Mouse (Mus musculus) kidney, embryonic 16.5 days (tissue): ENCODE data around the gene Fkbp15. TPM values are rescaled to one million over a fixed set of nuclear protein-coding genes. Genes with fewer than 3 reads are reported as not detected.

Experiments used
- ATAC-seq: fragments of 200-750 bp; cut with Nextera tagmentation; 2 replicates; pipeline ENCODE4 v1.8.0; 2017; ENCODE audit warnings: moderate TSS enrichment; ENCODE audit not compliant: low FRiP score, low TSS enrichment
- H3K27ac ChIP-seq: fragments of 300-500 bp; sonication (generic); 2 replicates; pipeline ENCODE4 v1.5.1; 2014; ENCODE audit warnings: low read length
- H3K27me3 ChIP-seq: fragments of 300-500 bp; sonication (generic); 2 replicates; pipeline ENCODE4 v1.6.1; 2014; ENCODE audit warnings: low read length, control low read depth, mixed read lengths; ENCODE audit not compliant: insufficient read depth
- H3K36me3 ChIP-seq: fragments of 300-500 bp; sonication (generic); 2 replicates; pipeline ENCODE4 v1.6.1; 2014; ENCODE audit warnings: low read length, control low read depth, mixed read lengths; ENCODE audit not compliant: insufficient read depth
- H3K4me1 ChIP-seq: fragments of 300-500 bp; sonication (generic); 2 replicates; pipeline ENCODE4 v1.6.1; 2014; ENCODE audit warnings: low read length, control low read depth, mixed read lengths; ENCODE audit not compliant: insufficient read depth
- H3K4me2 ChIP-seq: fragments of 300-500 bp; sonication (generic); replicated peaks from 2 replicates; pipeline ENCODE4 v1.6.1; 2014; ENCODE audit warnings: low read depth, low read length
- H3K4me3 ChIP-seq: fragments of 300-500 bp; sonication (generic); 2 replicates; pipeline ENCODE4 v1.5.1; 2014; ENCODE audit warnings: mild to moderate bottlenecking, low read length
- H3K9ac ChIP-seq: fragments of 300-500 bp; sonication (generic); replicated peaks from 2 replicates; pipeline ENCODE4 v1.6.1; 2014; ENCODE audit warnings: low read length
- H3K9me3 ChIP-seq: fragments of 300-500 bp; sonication (generic); 2 replicates; pipeline ENCODE4 v1.6.1; 2016; ENCODE audit warnings: low read length, control low read depth
- WGBS: fragments of 180-500 bp; shearing (Covaris S2); extraction: QIAGEN DNeasy Blood & Tissue Kit; methylation state at CpG from one replicate; pipeline ENCODE4 v1.1.7; 2014; 5-methylcytosine and 5-hydroxymethylcytosine counted together
- polyA plus RNA-seq: library from polyadenylated mRNA; unstranded; fragments of >200 nt; fragmentation: Nextera tagmentation; extraction: Ambion mirVana; gene quantifications from 2 replicates; pipeline ENCODE4 v1.2.1, GENCODE M21; 2015

The Fkbp15 gene
- polyA plus RNA-seq, 1 experiment from 2014 or later = 26.2 TPM

- Histone ChIP-seq H3K4me3 (no peak overlapping the region), H3K4me1 (no peaks in the 10 kb centered on the region), H3K27ac (no peak overlapping the region), H3K27me3 (no peaks in the 10 kb centered on the region), H3K4me2 (no peak overlapping the region), H3K9me3 (no peaks in the 10 kb centered on the region), H3K36me3 (peaks cover 60% of the 10 kb centered on the region), H3K9ac (no peak overlapping the region)
- 88% methylated on average over 7 of the region's 7 CpGs for WGBS
- 0 out of 2 replicates have a peak, but pooled peaks have one; percentile 29 for ATAC-seq
Observed at GRCm38 (mm10) chr4:62391892-62392291, 31.5 kb upstream of the Fkbp15 start.

- H3K4me2 ChIP-seq = no peak overlapping the region
- no peaks in the 10 kb centered on the region for H3K4me1 ChIP-seq
- no peak overlapping the region for H3K9ac ChIP-seq
- peaks cover 55% of the 10 kb centered on the region for H3K36me3 ChIP-seq
- H3K27ac ChIP-seq = no peak overlapping the region
- no peak overlapping the region for H3K4me3 ChIP-seq
- no peaks in the 10 kb centered on the region for H3K9me3 ChIP-seq
- 76% methylated on average over 5 of the region's 5 CpGs for WGBS
- ATAC-seq = no peak
- H3K27me3 ChIP-seq = no peaks in the 10 kb centered on the region
Observed at GRCm38 (mm10) chr4:62389592-62390512, 29.5 kb upstream of the Fkbp15 start.

- Histone ChIP-seq H3K4me2 (no peak overlapping the region), H3K4me3 (no peak overlapping the region), H3K4me1 (no peaks in the 10 kb centered on the region), H3K9ac (no peak overlapping the region), H3K9me3 (no peaks in the 10 kb centered on the region), H3K27me3 (no peaks in the 10 kb centered on the region), H3K36me3 (peaks cover 38% of the 10 kb centered on the region), H3K27ac (no peak overlapping the region)
- ATAC-seq = no peak
- 92% methylated on average over 7 of the region's 7 CpGs for WGBS
Observed at GRCm38 (mm10) chr4:62385439-62385838, 25.1 kb upstream of the Fkbp15 start.

GRCm38 (mm10) chr4:62384159-62384558 lies 23.8 kb upstream of the Fkbp15 start:
- 86% methylated on average over 1 of the region's 1 CpGs for WGBS
- peaks cover 32% of the 10 kb centered on the region for H3K36me3 ChIP-seq
- no peaks in the 10 kb centered on the region for H3K27me3 ChIP-seq
- ATAC-seq = no peak
- no peak overlapping the region for H3K27ac ChIP-seq
- no peaks in the 10 kb centered on the region for H3K9me3 ChIP-seq
- no peak overlapping the region for H3K4me3 ChIP-seq
- H3K9ac ChIP-seq = no peak overlapping the region
- no peaks in the 10 kb centered on the region for H3K4me1 ChIP-seq
- no peak overlapping the region for H3K4me2 ChIP-seq

- ATAC-seq = no peak
- Histone ChIP-seq H3K4me3 (no peak overlapping the region), H3K4me2 (no peak overlapping the region), H3K9me3 (no peaks in the 10 kb centered on the region), H3K9ac (no peak overlapping the region), H3K27ac (no peak overlapping the region), H3K27me3 (no peaks in the 10 kb centered on the region), H3K36me3 (peaks cover 31% of the 10 kb centered on the region), H3K4me1 (no peaks in the 10 kb centered on the region)
- WGBS = 77% methylated on average over 7 of the region's 7 CpGs
Observed at GRCm38 (mm10) chr4:62383752-62384151, 23.4 kb upstream of the Fkbp15 start.

GRCm38 (mm10) chr4:62383207-62383606 lies 22.9 kb upstream of the Fkbp15 start:
- Histone ChIP-seq H3K4me1 (no peaks in the 10 kb centered on the region), H3K9ac (no peak overlapping the region), H3K4me2 (no peak overlapping the region), H3K36me3 (peaks cover 25% of the 10 kb centered on the region), H3K9me3 (no peaks in the 10 kb centered on the region), H3K4me3 (no peak overlapping the region), H3K27ac (no peak overlapping the region), H3K27me3 (no peaks in the 10 kb centered on the region)
- ATAC-seq = no peak
- 94% methylated on average over 6 of the region's 6 CpGs for WGBS

GRCm38 (mm10) chr4:62379724-62380381 lies 19.5 kb upstream of the Fkbp15 start:
- H3K4me2 ChIP-seq = no peak overlapping the region
- no peak overlapping the region for H3K4me3 ChIP-seq
- no peak overlapping the region for H3K9ac ChIP-seq
- H3K27ac ChIP-seq = no peak overlapping the region
- no peaks in the 10 kb centered on the region for H3K4me1 ChIP-seq
- ATAC-seq = no peak
- no peaks in the 10 kb centered on the region for H3K9me3 ChIP-seq
- H3K27me3 ChIP-seq = no peaks in the 10 kb centered on the region
- H3K36me3 ChIP-seq = 0 out of 2 replicates have a peak, but pooled peaks cover 6% of the 10 kb centered on the region
- WGBS = 78% methylated on average over 9 of the region's 9 CpGs

- Histone ChIP-seq H3K9me3 (no peaks in the 10 kb centered on the region), H3K9ac (no peak overlapping the region), H3K4me3 (no peak overlapping the region), H3K27me3 (no peaks in the 10 kb centered on the region), H3K4me1 (peaks cover 4% of the 10 kb centered on the region; the same call in 1 of the 2 replicates), H3K36me3 (no peaks in the 10 kb centered on the region), H3K27ac (no peak overlapping the region), H3K4me2 (no peak overlapping the region)
- WGBS = 90% methylated on average over 2 of the region's 2 CpGs
- ATAC-seq = no peak
Observed at GRCm38 (mm10) chr4:62376123-62376522, 15.8 kb upstream of the Fkbp15 start.

- Histone ChIP-seq H3K4me2 (no peak overlapping the region), H3K27ac (0 out of 2 replicates have a peak overlapping the region, but pooled peaks have one; percentile 20)
Observed at GRCm38 (mm10) chr4:62374342-62374741, 14.0 kb upstream of the Fkbp15 start.

GRCm38 (mm10) chr4:62373668-62374067 lies 13.3 kb upstream of the Fkbp15 start:
- no peak overlapping the region for H3K9ac ChIP-seq
- H3K27me3 ChIP-seq = no peaks in the 10 kb centered on the region
- ATAC-seq = no peak
- no peaks in the 10 kb centered on the region for H3K36me3 ChIP-seq
- no peak overlapping the region for H3K27ac ChIP-seq
- WGBS = 62% methylated on average over 7 of the region's 7 CpGs
- H3K4me1 ChIP-seq = peaks cover 4% of the 10 kb centered on the region; the same call in 1 of the 2 replicates
- H3K9me3 ChIP-seq = no peaks in the 10 kb centered on the region
- H3K4me2 ChIP-seq = no peak overlapping the region
- no peak overlapping the region for H3K4me3 ChIP-seq

More at GRCm38 (mm10) chr4:62374342-62374741, 14.0 kb upstream of the Fkbp15 start:
- Histone ChIP-seq H3K27me3 (no peaks in the 10 kb centered on the region), H3K9me3 (no peaks in the 10 kb centered on the region), H3K4me3 (no peak overlapping the region), H3K4me1 (peaks cover 4% of the 10 kb centered on the region; the same call in 1 of the 2 replicates), H3K36me3 (no peaks in the 10 kb centered on the region), H3K9ac (no peak overlapping the region)
- 60% methylated on average over 4 of the region's 4 CpGs for WGBS
- no peak for ATAC-seq
